Mouse (Mus musculus): Measurements from ENCODE around the gene Metrnl.

The Metrnl gene

DNA sequence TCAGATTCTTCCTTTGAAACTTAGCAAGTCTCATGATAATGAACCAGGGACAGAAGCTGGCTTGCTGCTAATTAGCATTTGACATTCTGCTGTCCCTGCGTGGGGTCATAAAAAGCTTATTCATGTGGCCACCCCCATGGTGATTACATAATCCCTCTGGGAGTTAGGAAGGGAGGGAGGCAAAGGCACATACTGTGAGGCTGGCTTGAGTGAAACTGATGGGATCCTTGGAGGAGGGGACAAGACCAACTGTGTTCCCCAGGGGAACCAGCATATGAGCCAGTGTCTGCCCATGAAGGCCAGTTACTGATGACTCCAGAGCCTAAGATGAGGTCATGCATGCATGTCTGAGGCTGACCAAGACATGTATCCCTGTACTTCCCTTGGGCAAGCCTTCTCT is 33.5 kb downstream of the Metrnl start:
- DNase-seq (ENCODE audit: low read depth, low spot score): no peak

GRCm38 (mm10) chr11:121738616-121739015 is 37.3 kb downstream of the Metrnl start:
- DNase-seq (ENCODE audit: low read depth, low spot score): no peak

- DNase-seq (ENCODE audit: low read depth, low spot score): no peak
Measured at GRCm38 (mm10) chr11:121740906-121741305, 39.6 kb downstream of the Metrnl start.

- DNase-seq (ENCODE audit: low read depth, low spot score): no peak
Measured at GRCm38 (mm10) chr11:121741433-121741832, 40.1 kb downstream of the Metrnl start.

DNA sequence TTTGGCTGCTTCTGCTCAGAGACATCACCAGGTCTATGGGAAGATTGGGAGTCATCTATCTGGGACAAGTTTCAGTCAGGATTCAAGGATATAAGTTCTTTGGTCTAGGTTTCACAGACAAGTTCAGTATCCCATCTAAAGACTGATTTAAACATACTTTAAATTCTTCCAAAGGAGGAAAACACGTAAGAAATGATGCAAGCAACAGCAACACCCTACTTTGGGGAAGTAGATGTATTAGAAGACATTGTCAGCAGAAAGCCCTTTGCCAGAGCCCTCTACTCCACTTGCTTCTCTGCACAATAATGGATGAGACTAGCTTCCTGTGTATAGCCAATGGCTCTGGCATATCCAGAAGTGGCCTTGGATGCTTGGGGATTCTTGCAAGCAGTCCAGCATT is 41.8 kb downstream of the Metrnl start:
- DNase-seq (ENCODE audit: low read depth, low spot score): no peak

DNA sequence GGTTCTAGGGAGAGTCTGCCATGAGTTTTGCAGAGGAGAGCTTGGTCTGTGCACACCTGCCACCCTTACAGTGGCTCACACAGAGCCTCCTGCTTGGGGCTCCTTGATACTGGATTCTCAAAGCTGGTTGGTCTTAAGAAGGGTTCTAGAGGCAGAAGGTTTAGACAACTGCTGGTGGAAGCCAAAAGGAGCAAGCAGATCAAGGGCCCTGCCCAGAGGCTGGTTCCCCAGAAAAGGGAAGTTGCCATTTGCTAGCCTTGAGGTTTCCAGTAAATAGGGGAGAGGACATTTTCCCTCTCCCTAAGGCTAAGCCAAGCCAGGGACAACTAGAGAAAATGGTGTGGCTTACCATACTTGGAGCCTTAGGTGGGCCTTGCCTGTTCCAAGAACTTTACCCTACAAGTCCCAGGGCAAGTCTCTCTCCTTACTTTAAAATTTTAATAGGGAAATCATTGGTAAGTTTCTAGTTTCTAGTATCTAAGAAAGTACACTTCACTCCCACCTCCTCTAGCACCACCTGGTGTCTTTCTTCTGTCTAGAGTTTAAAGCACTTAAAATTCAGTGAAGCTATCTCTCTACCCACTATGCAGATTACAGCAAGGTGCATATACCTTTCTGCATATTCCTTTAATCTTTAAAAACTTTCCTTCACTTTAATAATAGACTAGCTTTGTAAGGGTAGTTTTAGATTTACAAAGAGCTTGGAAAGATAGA is 42.7 kb downstream of the Metrnl start:
- peak; percentile 39 for DNase-seq (ENCODE audit: low read depth, low spot score)

- DNase-seq (ENCODE audit: low read depth, low spot score): no peak
Measured at GRCm38 (mm10) chr11:121746941-121747494, 45.7 kb downstream of the Metrnl start.

- no peak for DNase-seq (ENCODE audit: low read depth, low spot score)
Measured at GRCm38 (mm10) chr11:121748003-121748684, 46.8 kb downstream of the Metrnl start.
